Mouse (Mus musculus): Measurements from ENCODE around the gene Tmem179. TPM values are rescaled to one million over a fixed set of nuclear protein-coding genes. Genes with fewer than 3 reads are reported as not detected.

Gene Tmem179
- 1.1 TPM for polyA plus RNA-seq (2021)

- H3K27me3 ChIP-seq: no peaks in the 10 kb centered on the region
- in situ Hi-C loops (cut with MboI; ENCODE audit: low pct_unique_long_range_greater_than_20kb): no loop called here
- ATAC-seq (peak; percentile 70), DNase-seq (ENCODE audit: low read depth, low spot score) (peak; percentile 96)
- ChIA-PET CTCF (interaction anchor here (1.0 to 1.1 kb wide), 2 partner anchors 36 to 43 kb away, joined by 3 to 4 read pairs; no protein-coding TSS in a partner anchor), POLR2A (interaction anchor here (1.4 kb wide), 1 partner anchor 26 kb away, joined by 4 read pairs; no protein-coding TSS in a partner anchor)
- no peak for TF ChIP-seq CTCF (IDR thresholded peaks at IDR 0.05)
Measured at GRCm38 (mm10) chr12:112516697-112517337, at the start of gene Tmem179. Gene Tmem179, minus strand, starts transcription at chr12:112516747.

GRCm38 (mm10) chr12:112563011-112563410, 46.5 kb upstream of the Tmem179 start:
- TF ChIP-seq CTCF (IDR thresholded peaks at IDR 0.05): no peak
- POLR2A ChIA-PET: no interaction called here
- no peak for DNase-seq (ENCODE audit: low read depth, low spot score)
- in situ Hi-C loops (cut with MboI; ENCODE audit: low pct_unique_long_range_greater_than_20kb): no loop called here
- H3K27me3 ChIP-seq: no peaks in the 10 kb centered on the region
- no peak for ATAC-seq
- CTCF ChIA-PET: interaction anchor here (1.1 to 2.1 kb wide), 3 partner anchors 11 to 15 kb away, joined by 3 to 11 read pairs (median 5); no protein-coding TSS in a partner anchor

GRCm38 (mm10) chr12:112562462-112562861, 45.9 kb upstream of the Tmem179 start:
- DNase-seq (ENCODE audit: low read depth, low spot score) (no peak), ATAC-seq (no peak)
- no peak for TF ChIP-seq CTCF (IDR thresholded peaks at IDR 0.05)
- H3K27me3 ChIP-seq: no peaks in the 10 kb centered on the region
- in situ Hi-C loops (cut with MboI; ENCODE audit: low pct_unique_long_range_greater_than_20kb): no loop called here
- CTCF ChIA-PET: interaction anchor here (1.1 to 2.1 kb wide), 3 partner anchors 10 to 16 kb away, joined by 3 to 11 read pairs (median 5); no protein-coding TSS in a partner anchor
- POLR2A ChIA-PET: interaction anchor here (0.7 kb wide), 1 partner anchor 19 kb away, joined by 4 read pairs; no protein-coding TSS in a partner anchor

- no peak for TF ChIP-seq CTCF (IDR thresholded peaks at IDR 0.05)
- ChIA-PET POLR2A (no interaction called here), CTCF (interaction anchor here (0.7 to 2.1 kb wide), 3 partner anchors 8 to 25 kb away, joined by 3 to 11 read pairs (median 4); no protein-coding TSS in a partner anchor)
- in situ Hi-C loops (cut with MboI; ENCODE audit: low pct_unique_long_range_greater_than_20kb): no loop called here
- no peaks in the 10 kb centered on the region for H3K27me3 ChIP-seq
- ATAC-seq: no peak
- DNase-seq (ENCODE audit: low read depth, low spot score): no peak
Measured at GRCm38 (mm10) chr12:112561163-112561562, 44.6 kb upstream of the Tmem179 start.

GRCm38 (mm10) chr12:112560176-112560797, 43.7 kb upstream of the Tmem179 start:
- ATAC-seq: no peak
- POLR2A ChIA-PET: no interaction called here
- in situ Hi-C loops (cut with MboI; ENCODE audit: low pct_unique_long_range_greater_than_20kb): no loop called here
- CTCF ChIA-PET: interaction anchor here (1.4 kb wide), 1 partner anchor 9 kb away, joined by 4 read pairs; no protein-coding TSS in a partner anchor
- DNase-seq (ENCODE audit: low read depth, low spot score): no peak
- peak; percentile 47 for TF ChIP-seq CTCF (IDR thresholded peaks at IDR 0.05)
- no peaks in the 10 kb centered on the region for H3K27me3 ChIP-seq

- TF ChIP-seq CTCF (IDR thresholded peaks at IDR 0.05): no peak
- in situ Hi-C loops (cut with MboI; ENCODE audit: low pct_unique_long_range_greater_than_20kb): no loop called here
- ATAC-seq (no peak), DNase-seq (ENCODE audit: low read depth, low spot score) (no peak)
- ChIA-PET POLR2A (no interaction called here), CTCF (interaction anchor here (0.7 to 0.9 kb wide), 2 partner anchors 11 to 67 kb away, joined by 3 read pairs; no protein-coding TSS in a partner anchor)
- H3K27me3 ChIP-seq: no peaks in the 10 kb centered on the region
Measured at GRCm38 (mm10) chr12:112559671-112560070, 43.1 kb upstream of the Tmem179 start.

- POLR2A ChIA-PET: no interaction called here
- DNase-seq (ENCODE audit: low read depth, low spot score): no peak
- CTCF ChIA-PET: interaction anchor here (0.7 to 0.9 kb wide), 2 partner anchors 11 to 68 kb away, joined by 3 read pairs; no protein-coding TSS in a partner anchor
- no peak for ATAC-seq
- in situ Hi-C loops (cut with MboI; ENCODE audit: low pct_unique_long_range_greater_than_20kb): no loop called here
- H3K27me3 ChIP-seq: no peaks in the 10 kb centered on the region
- no peak for TF ChIP-seq CTCF (IDR thresholded peaks at IDR 0.05)
Measured at GRCm38 (mm10) chr12:112559231-112559630, 42.7 kb upstream of the Tmem179 start.

- in situ Hi-C loops (cut with MboI; ENCODE audit: low pct_unique_long_range_greater_than_20kb): no loop called here
- POLR2A ChIA-PET: no interaction called here
- no peak for ATAC-seq
Measured at GRCm38 (mm10) chr12:112557219-112557618, 40.7 kb upstream of the Tmem179 start.

GRCm38 (mm10) chr12:112556531-112557060, 40.0 kb upstream of the Tmem179 start:
- DNase-seq (ENCODE audit: low read depth, low spot score) (no peak), ATAC-seq (no peak)
- ChIA-PET CTCF (no interaction called here), POLR2A (no interaction called here)
- no peaks in the 10 kb centered on the region for H3K27me3 ChIP-seq
- no peak for TF ChIP-seq CTCF (IDR thresholded peaks at IDR 0.05)
- in situ Hi-C loops (cut with MboI; ENCODE audit: low pct_unique_long_range_greater_than_20kb): no loop called here

More at GRCm38 (mm10) chr12:112557219-112557618, 40.7 kb upstream of the Tmem179 start:
- DNase-seq (ENCODE audit: low read depth, low spot score): no peak
- CTCF ChIA-PET: no interaction called here
- H3K27me3 ChIP-seq: no peaks in the 10 kb centered on the region
- no peak for TF ChIP-seq CTCF (IDR thresholded peaks at IDR 0.05)

GRCm38 (mm10) chr12:112554900-112555299, 38.4 kb upstream of the Tmem179 start:
- CTCF ChIA-PET: interaction anchor here (1.1 to 1.4 kb wide), 2 partner anchors 54 to 68 kb away, joined by 3 read pairs; no protein-coding TSS in a partner anchor
- TF ChIP-seq CTCF (IDR thresholded peaks at IDR 0.05): no peak
- H3K27me3 ChIP-seq: no peaks in the 10 kb centered on the region
- ATAC-seq (no peak), DNase-seq (ENCODE audit: low read depth, low spot score) (no peak)
- in situ Hi-C loops (cut with MboI; ENCODE audit: low pct_unique_long_range_greater_than_20kb): loop anchor here (5.0 kb wide), 1 partner anchor 62 kb away; no protein-coding TSS in a partner anchor
- POLR2A ChIA-PET: interaction anchor here (0.5 kb wide), 1 partner anchor 22 kb away, joined by 3 read pairs; no protein-coding TSS in a partner anchor

All from Patski (cell line).